Mouse (Mus musculus) ES-Bruce4 (cell line): ENCODE measurements around the gene Erp27.

Experiments used
- EP300 ChIP-seq: IDR thresholded peaks from 2 replicates; pipeline ENCODE4 v1.6.1; 2011; ENCODE audit warnings: low read depth, low read length; ENCODE audit not compliant: insufficient read depth
- POLR2A ChIP-seq: IDR thresholded peaks from one replicate; pipeline ENCODE4 v1.8.1; 2011; ENCODE audit warnings: low read length; ENCODE audit not compliant: insufficient read depth

DNA sequence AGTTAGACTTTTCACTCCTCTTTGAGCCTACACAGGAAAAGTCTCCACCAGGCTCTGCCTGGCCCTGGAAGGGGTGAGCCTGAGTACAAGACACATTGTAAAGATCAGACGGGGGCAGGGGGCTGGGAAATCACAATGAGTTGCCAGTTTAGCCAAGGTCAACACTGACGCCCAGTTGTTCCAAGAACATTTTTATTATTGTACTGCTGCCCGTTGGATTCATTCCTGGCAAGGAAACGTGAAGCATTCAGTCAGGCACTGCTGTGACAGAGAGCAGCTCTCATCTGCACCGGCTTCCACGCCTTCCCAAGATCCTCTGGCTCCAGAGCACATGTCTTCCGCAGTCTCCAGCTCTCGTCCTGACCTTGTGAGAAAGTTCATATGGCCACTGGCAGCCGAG lies 34.1 kb downstream of the Erp27 start:
- no peak for TF ChIP-seq EP300
- TF ChIP-seq POLR2A = no peak
